Mouse (Mus musculus) thymus, adult 2 months (tissue): ENCODE measurements around the gene Ubr4.

ENCODE experiments used
- CTCF ChIP-seq: fragments of 200-500 bp; IDR thresholded peaks from 2 replicates; pipeline ENCODE4 v1.5.1; 2012; ENCODE audit warnings: mild to moderate bottlenecking, control low read depth, low read length, moderate library complexity, borderline replicate concordance; ENCODE audit not compliant: control insufficient read depth, poor library complexity, insufficient read depth; ENCODE audit errors: extremely low read depth
- POLR2A ChIP-seq: fragments of 200-500 bp; IDR thresholded peaks from 2 replicates; pipeline ENCODE4 v1.6.1; 2012; ENCODE audit warnings: mild to moderate bottlenecking, low read length, control low read depth, moderate library complexity; ENCODE audit not compliant: control insufficient read depth, poor library complexity, insufficient read depth; ENCODE audit errors: extremely low read depth

- TF ChIP-seq CTCF (no peak), POLR2A (no peak)
Measured at GRCm38 (mm10) chr4:139454339-139454738, 101.9 kb downstream of the Ubr4 start.
